Mouse (Mus musculus): ENCODE measurements around the gene Krt8. TPM values are rescaled to one million over a fixed set of nuclear protein-coding genes. Genes with fewer than 3 reads are reported as not detected.

Gene Krt8
- 1 to 10 TPM in 3 of 4 experiments, under 1 TPM in 1; 0.92 to 3.0 (median 1.5) TPM for total RNA-seq (2022)

DNA sequence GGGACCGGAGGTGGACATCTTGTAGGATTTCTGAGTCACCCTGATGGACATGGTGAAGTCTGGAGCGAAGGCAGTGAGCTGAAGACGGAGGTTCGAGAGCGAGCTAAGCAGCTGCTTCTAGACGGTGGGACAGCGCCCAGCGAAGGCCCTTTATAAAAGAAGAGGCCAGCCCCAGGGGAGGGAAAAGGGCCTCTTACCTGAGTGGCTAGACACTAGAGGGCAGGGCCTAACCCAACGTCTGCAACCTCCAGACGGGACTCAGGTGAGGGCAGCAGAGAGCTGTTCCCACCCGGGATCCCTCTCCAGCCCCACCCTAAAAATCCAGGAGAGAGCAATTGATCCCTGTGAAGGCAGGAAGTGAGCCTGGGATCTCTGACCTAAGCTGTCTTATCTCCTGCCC is at the start of gene Krt8:
Krt8 (minus strand) TSS at position 294 of the 400 bp plus-strand sequence.
- no peak for DNase-seq (ENCODE audit: low spot score)

DNA sequence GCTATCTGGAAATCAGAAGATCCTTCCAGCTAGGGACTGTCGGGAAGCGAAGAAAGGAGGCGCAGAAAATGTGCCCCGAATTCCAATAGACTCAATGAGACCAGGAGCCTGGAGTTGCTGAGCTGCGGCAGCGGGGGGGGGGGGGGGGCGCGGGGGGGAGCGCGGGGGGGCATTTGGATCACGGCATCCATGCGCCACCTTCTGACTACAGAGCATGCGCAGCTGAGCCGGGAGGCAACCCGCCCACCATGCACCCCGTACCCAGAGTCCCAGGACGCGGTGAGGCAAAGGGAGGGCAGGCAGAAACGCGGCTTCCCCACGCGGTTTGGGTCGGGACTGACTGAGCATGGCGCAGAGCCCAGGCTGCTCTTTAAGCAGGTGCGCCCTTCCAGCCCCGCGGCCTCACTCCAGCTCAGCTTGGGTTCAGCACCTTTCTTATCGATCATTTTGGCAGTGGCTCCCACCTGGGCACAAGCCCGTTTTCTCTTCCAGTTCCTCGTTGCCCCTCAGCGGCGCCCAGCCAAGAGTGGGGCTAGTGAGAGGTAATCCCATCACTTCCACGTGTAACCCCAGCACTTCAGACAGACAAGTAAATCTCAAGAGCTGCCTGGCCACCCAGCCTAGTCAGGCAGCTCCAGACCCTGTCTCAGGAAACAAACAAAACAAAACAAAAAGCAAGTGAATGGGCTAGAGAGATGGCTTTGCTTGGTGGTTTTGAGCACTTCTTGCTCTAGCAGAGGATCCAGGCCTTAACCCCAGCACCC is 47.8 kb upstream of the Krt8 start:
- no peak for DNase-seq (ENCODE audit: low spot score)

DNA sequence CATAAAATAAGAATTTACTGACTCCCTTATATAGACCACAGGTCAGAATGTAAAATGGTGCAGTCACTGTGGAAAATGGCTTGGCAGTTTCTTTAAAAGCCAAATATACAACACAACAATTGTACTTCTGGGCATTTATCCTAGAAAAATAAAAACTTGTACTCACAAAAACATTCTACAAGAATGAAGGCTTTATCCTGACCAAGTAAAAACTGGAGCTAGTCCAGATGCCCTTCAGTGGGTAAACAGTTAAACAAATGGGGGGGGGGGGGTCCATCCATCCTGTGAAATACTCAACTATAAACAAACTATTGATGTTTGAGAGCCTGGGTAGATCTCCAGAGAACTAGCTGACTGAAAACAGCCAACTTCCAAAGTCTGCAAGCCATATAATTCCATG is 45.6 kb upstream of the Krt8 start:
- no peak for DNase-seq (ENCODE audit: low spot score)

DNA sequence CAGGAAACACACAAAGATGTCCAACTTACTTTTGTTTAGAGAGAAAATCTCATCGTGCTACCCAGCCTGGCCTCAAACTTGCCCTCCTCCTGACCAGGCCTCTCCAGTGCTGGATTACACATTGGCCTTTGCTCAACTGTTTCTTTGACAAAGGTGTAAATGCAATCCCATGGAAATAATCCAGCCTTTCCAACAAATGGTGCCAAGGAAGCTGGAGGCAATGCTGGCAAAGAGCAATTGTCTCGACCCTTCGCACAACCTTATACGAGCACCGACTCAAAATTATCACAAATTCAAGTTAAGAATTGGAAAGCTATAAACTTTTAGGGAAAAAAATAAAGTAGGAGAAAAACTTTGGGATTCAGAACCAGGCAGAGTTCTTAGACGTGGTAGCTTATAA is 43.7 kb upstream of the Krt8 start:
- no peak for DNase-seq (ENCODE audit: low spot score)

DNA sequence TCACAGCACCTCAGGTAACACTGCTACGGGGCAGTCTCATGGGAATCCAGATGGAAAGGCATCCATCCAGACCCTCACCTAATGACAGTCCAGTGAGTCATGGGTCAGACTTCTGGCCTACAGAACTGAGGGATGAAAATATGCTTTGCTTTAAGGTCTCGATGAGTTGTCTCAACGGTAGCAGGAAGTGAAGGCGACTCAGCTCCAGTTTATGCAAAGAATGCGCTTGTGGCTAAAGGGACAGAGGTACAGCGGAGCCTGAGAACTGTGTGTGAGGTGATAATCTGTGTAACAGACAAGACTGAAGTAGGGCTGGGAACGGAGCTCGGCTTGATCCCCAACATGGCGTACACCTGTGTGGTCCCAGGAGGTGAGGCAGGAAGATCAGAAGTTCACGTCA is 41.4 kb upstream of the Krt8 start:
- DNase-seq (ENCODE audit: low spot score) = no peak

DNA sequence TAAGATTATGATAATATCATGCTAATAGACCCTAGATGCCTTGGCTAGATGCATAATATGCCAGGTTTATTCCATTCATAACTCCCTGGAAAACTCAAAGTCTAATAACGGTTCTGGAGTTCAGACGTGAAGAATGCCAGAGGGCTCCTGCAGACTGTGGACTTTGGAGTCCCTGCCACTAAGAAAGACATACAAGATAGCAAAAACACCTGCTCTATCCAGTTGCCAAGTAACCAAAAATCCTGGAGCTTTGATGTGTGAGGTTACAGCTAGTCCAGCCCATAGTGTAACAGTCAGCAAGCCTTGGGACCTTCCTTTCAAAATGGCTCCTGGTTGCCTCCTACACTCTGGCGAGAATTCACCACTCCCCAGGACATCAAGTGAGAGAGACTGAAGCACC is 40.5 kb upstream of the Krt8 start:
- no peak for DNase-seq (ENCODE audit: low spot score)

DNA sequence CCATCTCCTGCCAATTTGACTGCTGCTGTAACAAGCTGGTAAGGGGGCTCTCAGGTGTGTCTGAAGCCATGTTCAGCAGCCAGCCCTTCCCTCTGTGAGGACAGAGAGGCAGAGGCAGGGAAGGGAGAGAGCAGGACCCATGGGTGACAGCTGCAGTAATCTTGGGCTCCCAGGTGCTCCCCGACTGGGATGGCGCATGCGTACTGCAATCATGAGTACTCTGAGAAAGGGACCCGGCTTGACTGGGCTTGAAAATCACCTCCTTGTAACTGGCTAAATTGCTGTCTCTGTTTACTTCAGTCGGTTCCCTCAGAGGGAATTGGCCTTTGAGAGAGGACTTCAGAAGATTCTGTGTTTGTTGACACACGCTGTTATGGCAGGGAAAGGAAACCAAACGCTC is 37.7 kb upstream of the Krt8 start:
- DNase-seq (ENCODE audit: low spot score) = no peak

DNA sequence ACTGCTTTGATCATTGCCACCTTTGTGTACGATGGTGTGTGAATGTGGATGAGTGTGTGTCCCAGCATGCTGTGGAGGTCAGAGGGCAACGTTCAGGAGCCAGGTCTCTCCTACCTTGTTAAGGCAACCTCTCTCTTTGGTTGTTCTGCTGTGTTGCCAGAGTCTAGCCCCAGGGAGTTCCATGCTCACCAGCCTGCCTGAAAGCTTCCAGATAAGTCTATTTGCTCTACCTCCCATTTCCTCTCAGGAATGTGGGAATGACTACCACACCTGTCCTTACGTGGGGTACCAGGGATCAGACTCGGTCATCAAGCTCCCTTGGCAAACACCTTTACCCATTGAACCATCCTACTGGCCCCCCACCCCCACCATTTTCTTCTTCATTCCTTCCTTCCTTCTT is 36.0 kb upstream of the Krt8 start:
- no peak for DNase-seq (ENCODE audit: low spot score)

DNA sequence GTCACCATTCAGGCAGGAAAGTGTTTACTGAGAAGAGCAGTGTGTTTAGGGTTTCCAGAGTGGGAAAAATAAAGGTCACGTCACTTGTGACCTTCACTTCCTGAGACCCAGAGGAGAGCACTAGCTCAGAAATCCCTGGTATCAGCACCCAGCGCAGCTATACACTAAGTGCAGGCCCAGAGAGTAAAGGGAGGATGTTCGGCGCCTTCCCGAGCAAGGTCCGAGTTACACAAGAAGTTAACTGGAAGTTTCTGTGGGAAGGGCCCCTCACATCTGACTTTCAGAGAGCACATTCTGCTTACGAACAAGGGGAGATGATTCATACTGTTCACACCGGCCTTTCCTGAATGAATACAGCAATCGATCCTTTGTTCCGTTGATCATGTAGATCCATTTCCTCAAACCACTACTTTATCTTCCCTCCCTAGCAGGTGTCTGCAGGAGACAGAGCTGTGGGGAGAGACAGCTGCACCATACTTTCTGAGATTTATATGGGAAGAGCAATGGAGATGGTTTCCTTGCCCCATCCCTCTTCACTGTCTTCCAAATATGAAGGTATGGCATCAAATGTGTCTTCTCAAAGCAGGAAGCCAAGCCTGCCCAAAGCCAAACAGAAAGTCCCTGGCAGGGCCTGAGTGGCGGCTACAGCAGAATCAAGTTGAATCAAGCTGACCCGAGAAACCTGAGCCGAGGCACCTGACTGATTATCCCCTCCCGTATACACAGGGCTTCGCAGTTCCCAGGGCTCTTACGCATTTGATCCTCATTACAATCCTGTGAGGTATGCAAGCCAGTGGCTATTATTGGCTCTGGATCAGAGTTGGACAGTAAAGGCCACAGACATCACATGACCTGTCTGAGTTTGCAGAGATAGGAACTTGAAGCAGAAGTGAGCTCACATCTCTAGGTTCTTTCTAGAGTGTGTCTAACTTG is 30.1 kb upstream of the Krt8 start:
- DNase-seq (ENCODE audit: low spot score) = no peak

DNA sequence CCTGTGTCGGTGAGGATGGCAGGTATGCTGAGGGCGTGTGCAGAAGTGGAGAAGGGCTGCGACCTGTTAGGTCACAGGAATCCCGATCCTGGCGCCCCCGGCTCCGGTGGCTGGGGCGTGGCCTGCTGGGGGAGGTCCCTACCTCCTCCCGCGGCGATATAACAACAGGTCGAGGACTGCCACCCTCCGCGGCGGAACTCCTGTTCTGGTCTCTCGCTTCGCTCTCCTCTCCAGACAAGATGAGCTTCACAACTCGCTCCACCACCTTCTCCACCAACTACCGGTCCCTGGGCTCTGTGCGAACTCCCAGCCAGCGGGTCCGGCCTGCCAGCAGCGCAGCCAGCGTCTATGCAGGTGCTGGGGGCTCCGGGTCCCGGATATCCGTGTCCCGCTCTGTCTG is 23.8 kb upstream of the Krt8 start, which contains the start of gene Krt18:
Krt18 (plus strand) TSS at position 141 of the 400 bp plus-strand sequence.
- no peak for DNase-seq (ENCODE audit: low spot score)

DNA sequence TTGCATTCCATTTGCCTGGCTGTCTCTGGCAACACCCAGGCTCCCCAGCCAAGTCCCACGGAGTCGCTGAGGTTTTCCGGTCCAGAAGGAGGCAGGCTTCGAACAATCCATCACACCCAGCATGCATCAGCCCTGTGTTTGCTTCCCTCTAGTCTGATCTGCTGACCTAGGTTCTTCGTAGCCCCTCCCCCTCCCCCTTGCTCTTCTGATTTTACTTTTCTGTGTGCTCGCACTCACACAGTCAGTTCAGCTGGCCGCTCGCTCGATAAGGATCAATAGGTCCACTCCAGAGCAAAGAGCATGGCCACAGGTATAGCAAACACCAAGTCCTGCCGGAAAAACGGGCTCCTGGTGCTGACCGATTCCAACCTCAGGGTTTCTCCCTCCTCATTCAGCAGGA is 22.1 kb upstream of the Krt8 start:
- DNase-seq (ENCODE audit: low spot score) = no peak

DNA sequence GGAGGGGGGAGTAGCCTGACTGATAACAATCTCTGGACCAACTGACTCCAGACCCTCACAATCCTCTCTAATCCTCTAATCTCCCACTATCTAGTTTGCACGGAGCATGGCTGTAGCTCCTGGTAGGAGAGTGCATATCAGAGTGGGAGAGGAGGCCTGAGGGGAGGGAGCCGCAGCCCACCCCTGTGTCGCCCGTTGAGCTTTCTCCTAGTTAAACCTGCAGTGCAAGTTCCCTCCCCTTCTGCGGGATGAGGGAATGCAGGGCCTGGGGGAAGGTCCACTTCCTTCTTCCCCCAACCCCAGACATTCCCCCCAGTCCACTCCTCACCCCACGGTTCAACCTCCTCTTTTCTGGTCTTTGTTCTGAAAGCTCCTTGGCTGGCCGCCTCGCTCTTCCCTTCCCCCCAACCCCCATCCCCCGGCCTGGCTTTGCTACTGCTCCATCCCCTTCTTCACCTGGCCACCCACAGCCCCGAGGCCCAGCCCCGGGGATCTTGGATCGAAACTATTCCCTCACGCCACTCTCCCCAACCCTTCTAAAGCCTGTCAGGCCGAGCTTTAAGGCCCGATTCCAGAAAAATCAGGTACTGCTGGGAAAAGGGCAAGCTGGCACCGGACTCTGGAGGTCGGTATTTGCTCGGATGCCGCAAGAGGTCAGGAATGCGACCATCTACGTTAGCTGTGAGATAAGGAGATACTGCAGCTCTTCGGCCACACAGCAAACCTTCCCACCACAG is 21.0 kb upstream of the Krt8 start:
- no peak for DNase-seq (ENCODE audit: low spot score)

DNA sequence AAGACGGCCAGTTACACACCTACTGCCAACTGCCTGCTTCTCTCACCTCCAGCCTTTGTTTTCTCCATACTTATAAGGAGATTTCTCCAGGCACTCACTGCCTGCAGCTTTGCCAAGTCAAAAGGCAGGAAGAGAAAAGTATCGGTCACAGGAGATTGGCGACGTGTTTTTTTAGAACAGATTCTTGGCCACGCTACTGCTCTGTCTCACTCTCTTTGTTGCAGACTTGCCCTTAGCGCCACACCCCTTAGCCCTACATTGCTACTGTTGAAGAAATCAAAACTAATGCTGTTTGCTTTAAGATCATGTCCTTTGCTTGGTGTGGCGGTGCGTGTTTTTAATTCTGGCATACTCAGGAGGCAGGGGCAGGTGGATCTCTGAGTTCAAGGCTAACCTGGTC is 19.6 kb upstream of the Krt8 start:
- no peak for DNase-seq (ENCODE audit: low spot score)

DNA sequence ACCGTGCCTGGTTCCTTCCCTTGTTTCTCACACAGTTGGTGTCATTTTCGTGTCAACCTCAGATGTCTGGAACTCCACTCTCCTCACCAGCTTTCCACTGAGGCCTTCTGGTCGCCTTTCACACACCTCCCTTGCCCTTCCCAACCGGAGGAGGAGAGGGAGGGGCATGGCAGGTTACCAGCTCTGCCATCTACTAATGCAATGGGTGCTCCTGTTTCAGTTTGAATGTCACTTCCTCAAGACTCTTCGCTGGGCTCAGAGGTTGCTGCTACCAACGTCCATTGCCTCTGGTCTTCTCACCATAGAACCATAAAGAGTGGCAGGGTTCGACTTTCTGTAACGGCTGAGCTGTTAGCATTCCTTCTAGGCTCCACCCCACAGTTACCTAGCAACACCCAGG is 18.2 kb upstream of the Krt8 start:
- no peak for DNase-seq (ENCODE audit: low spot score)

DNA sequence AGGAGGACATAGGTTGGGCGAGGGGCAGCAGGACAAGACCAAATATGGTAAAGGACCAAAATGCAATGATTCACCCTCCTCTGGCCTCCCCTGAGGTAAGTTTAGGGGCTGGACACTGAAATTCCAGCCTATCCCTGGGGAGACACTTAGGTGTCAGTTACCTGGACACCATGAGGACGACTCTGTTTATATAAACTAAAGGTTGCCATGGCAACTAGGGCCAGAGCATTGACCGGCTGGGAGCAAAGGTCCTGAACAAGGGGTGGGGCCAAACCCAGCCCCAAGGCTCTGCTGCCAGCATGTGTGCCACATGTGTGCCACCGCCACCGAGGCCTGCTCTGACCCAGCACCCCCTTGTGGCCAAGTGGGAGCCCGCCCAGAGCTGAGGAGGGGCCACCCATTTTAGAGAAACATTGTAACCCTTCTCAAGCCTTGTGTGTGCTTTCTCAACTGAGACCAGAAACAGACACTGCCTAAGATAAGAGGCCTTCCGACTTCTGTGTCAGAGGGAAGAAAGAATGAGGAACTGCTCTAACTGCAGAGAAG is 13.7 kb upstream of the Krt8 start:
- no peak for DNase-seq (ENCODE audit: low spot score)

DNA sequence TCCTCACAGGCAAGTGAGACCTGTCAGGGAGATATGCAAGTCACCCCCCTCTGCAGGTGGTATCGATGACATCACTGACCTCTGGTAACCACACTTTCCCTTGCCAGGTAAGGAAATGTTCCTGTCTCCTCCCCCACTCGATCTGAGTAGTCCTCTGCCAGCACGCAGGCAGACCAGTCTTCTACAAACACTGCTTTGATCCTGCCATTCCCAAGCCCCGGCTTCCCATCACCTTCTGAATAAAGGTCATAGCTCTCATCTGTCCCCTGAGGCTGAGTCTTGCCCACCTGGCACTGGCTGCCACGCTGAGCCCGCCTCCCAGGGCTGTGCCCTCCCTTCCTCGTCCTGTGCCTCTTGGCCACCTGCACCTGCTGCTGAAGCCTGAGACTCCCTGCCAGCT is 12.5 kb upstream of the Krt8 start:
- DNase-seq (ENCODE audit: low spot score) = no peak

DNA sequence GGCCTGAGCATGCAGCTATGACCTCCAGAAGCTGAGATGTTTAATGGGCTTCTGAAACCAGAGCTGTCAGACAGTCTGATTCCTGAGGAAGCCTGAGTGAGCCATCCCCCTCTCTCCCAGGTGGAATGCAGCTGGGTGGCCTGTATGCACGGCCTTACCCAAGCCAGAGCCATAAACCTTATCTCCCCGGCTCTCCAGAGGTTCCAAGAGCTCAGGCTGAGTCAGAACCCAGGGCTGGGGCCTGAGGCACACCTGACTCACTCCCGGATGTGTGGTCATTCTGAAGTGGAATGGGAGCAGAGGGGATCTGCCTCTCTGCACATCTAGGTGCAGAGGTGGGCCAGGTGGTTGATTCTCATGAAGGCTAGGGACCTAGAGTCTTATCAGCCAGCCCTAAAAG is 11.8 kb upstream of the Krt8 start:
- no peak for DNase-seq (ENCODE audit: low spot score)

DNA sequence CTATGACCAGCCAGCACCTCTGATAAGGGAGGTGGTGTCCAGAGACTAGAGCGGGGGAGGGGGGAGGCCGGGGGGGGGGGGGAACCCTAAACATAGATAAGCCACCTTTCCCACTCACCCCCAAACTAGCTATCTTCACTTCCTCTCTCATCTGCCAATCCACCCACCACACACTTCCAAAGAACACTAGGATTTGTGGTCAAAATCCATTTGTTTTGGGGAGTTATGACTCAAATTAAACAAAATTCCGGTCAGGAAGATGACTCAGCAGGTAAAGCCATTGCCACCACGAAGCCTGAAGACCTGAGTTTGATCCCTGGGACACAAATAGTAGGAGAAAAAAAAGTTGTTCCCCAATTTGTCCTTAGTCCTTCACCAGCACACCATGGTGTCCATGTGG is 10.6 kb upstream of the Krt8 start:
- no peak for DNase-seq (ENCODE audit: low spot score)

DNA sequence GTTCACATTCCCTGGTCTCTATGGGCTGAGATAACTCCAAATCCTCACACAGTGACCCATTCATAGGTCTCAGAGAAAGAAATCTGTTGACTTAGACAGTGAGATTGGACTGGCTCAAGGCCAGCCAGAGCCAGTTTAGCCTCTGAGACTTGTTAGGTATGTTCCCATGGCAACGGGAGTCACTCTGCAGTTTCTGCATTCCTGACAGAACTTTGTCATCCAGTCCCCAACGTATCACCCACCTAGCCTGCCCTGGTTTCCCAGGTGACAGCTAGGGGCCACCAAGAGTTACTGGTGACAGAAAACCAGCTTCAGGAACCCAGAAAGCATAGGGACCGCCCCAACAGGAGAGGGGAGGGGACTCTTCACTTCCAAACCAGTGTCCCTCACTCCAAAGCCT is 9.4 kb upstream of the Krt8 start:
- DNase-seq (ENCODE audit: low spot score) = no peak

DNA sequence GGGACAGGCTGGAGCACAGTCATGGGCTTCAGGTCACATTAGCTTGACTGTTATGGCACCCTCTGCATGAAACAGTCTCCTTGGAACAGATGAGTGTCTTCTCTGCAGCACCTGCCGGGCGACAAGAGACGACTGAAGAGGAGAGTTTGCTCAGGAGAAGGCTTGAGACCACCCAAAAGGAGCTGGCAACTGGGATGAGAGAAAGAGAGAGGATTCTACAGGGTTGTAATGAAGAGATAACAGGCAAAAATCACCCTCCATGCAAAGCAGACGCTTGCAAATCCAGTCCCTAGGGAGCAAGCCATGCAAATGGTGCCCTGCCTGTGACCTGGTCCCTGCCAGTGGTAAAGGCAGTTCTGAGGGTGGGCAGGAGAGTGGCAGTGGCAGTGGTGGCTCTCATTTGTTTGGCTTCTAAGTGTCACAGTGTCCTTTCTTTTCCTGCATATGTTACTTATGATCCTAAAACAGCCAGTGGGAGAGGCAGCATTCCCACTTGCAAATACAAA is 8.0 kb upstream of the Krt8 start:
- no peak for DNase-seq (ENCODE audit: low spot score)

DNA sequence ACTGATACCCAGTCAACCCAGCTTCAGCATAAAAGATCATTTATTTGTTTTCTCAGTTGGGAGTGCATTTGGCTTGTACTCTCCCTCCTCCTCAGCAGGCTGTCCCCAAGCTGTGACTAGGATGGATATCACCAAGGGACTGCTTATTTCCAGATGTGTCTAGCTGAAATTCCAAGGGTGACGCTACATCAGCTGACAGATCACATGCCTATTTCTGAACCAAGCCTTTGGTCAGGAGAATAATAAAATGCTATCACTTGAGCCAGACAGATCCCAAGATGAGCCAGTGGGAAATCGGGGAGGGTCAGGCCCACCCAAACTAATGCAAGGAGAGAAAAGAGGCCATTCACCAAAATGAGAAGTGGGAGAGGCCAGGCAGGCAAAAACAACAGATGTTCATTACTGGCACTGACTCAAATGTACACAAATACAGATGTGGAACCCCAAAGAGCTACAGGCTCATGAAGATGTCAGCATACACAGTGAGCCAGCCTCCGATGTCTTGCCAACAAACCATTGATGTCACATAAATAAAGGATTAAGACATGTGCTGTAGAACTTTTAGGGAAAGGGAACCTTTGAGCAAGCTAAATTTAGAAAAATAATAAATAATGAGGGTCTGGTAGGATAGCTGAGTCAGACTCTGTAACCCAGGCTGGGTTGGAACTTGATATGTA is 6.4 kb upstream of the Krt8 start:
- no peak for DNase-seq (ENCODE audit: low spot score)
